Mouse (Mus musculus) lung, postnatal 0 days (tissue): ENCODE measurements around the gene Ccdc121.

ENCODE experiments used
- CTCF ChIP-seq: IDR thresholded peaks from 2 replicates; pipeline ENCODE4 v1.5.1; 2016; ENCODE audit warnings: antibody characterized with exemption, mild to moderate bottlenecking
- EP300 ChIP-seq: IDR thresholded peaks from 2 replicates; pipeline ENCODE4 v1.6.1; 2016; ENCODE audit warnings: antibody characterized with exemption, mild to moderate bottlenecking, control low read depth

GRCm38 (mm10) chr1:181545044-181545772 lies 34.0 kb upstream of the Ccdc121 start:
- TF ChIP-seq CTCF = peak; percentile 98
- TF ChIP-seq EP300 = no peak
